Mouse (Mus musculus) embryonic facial prominence, embryonic 12.5 days (tissue): Measurements from ENCODE around the gene Arl10. TPM values are rescaled to one million over a fixed set of nuclear protein-coding genes. Genes with fewer than 3 reads are reported as not detected.

ENCODE experiments used
- ATAC-seq: fragments of 200-750 bp; cut with Nextera tagmentation; 2 replicates; pipeline ENCODE4 v1.8.0; 2017; ENCODE audit not compliant: insufficient number of reproducible peaks, insufficient read depth, low FRiP score, low TSS enrichment
- H3K27ac ChIP-seq: fragments of 300-500 bp; sonication (generic); 2 replicates; pipeline ENCODE4 v1.5.1; 2016; ENCODE audit warnings: mild to moderate bottlenecking
- H3K27me3 ChIP-seq: fragments of 300-500 bp; sonication (generic); 2 replicates; pipeline ENCODE4 v1.6.1; 2016; ENCODE audit warnings: mild to moderate bottlenecking, moderate library complexity
- H3K36me3 ChIP-seq: fragments of 300-500 bp; sonication (generic); 2 replicates; pipeline ENCODE4 v1.6.1; 2016; ENCODE audit warnings: mild to moderate bottlenecking
- H3K4me1 ChIP-seq: fragments of 300-500 bp; sonication (generic); 2 replicates; pipeline ENCODE4 v1.6.1; 2016
- H3K4me2 ChIP-seq: fragments of 300-500 bp; sonication (generic); replicated peaks from 2 replicates; pipeline ENCODE4 v1.6.1; 2016; ENCODE audit warnings: mild to moderate bottlenecking, moderate library complexity
- H3K4me3 ChIP-seq: fragments of 300-500 bp; sonication (generic); 2 replicates; pipeline ENCODE4 v1.5.1; 2016; ENCODE audit warnings: mild to moderate bottlenecking
- H3K9ac ChIP-seq: fragments of 300-500 bp; sonication (generic); 2 replicates; pipeline ENCODE4 v1.6.1; 2016; ENCODE audit warnings: mild to moderate bottlenecking, moderate library complexity
- H3K9me3 ChIP-seq: fragments of 300-500 bp; sonication (generic); 2 replicates; pipeline ENCODE4 v1.6.1; 2016; ENCODE audit warnings: mild to moderate bottlenecking, moderate library complexity
- WGBS: fragments of 180-500 bp; shearing (Covaris S2); methylation state at CpG from one replicate; pipeline ENCODE4 v1.1.7; 2016; 5-methylcytosine and 5-hydroxymethylcytosine counted together
- polyA plus RNA-seq: library from polyadenylated mRNA; unstranded; fragments of >200 nt; fragmentation: Nextera tagmentation; extraction: Ambion mirVana; gene quantifications from 2 replicates; pipeline ENCODE4 v1.2.1, GENCODE M21; 2016

The Arl10 gene
- polyA plus RNA-seq, 1 experiment from 2014 or later = 36.8 TPM

DNA sequence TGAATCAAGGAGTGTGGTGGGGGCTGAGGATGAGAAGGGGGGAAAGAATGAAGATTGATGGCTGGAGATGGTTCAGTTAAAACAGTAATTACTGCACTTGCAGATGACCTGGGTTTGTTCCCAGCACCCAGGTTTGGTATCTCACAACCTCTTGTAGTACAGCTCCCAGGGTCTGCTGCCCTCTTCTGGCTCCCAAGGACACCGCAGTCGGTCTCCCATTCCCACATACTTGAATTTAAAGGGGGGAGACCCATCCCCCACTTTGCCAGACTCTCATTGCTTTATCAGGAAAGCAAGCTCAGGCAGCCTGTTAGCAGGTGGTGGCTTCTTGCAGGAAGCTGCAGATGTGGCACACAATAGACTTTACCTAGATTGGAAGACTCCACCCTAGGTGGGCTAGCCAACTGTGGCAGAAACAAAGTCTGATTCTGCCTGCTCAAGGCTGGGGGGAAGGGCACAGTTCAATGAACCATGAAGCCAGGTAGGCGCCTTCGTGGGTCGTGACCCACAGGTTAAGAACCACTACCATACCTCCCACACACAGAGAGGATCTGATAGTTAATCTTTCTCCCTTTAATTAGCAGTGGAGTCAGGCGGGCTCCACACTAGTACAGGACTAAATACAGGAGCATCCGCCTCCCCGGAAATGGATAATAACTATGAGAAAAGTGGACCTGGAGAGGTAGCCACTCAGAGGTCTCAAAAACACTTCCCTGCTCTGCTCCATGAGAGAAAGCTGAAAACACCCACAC, 9.0 kb upstream of the Arl10 start:
- Histone ChIP-seq H3K27ac (no peak overlapping the region), H3K4me3 (peak overlapping the region; percentile 99), H3K9ac (no peak overlapping the region), H3K4me1 (peaks cover 7% of the 10 kb centered on the region; the same call in 1 of the 2 replicates), H3K9me3 (no peaks in the 10 kb centered on the region), H3K27me3 (no peaks in the 10 kb centered on the region), H3K4me2 (peak overlapping the region; percentile 92), H3K36me3 (peaks cover 24% of the 10 kb centered on the region)
- WGBS = 38% methylated on average over 8 of the region's 8 CpGs
- ATAC-seq = no peak

DNA sequence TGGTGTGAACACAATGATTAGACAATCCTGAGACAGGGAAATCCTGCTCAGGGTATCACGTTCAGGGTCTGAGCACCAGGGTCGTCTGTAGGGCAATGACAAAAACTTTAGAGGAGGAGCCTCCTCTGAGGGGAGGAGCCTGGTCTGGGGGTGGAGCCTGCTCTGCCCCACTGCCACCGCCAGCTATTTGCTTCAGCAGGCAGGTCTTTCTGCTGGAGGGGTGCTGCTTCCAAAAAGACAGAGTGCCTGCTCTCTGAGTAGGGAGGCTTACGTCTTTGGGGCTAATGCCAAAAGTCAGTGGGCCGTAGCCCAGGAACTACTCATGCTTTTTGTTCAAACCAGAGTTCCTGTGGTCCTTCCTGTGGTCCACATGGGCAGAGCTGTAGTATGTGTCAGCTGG, 6.4 kb upstream of the Arl10 start:
- Histone ChIP-seq H3K27me3 (no peaks in the 10 kb centered on the region), H3K9me3 (no peaks in the 10 kb centered on the region), H3K4me3 (no peak overlapping the region), H3K36me3 (no peaks in the 10 kb centered on the region), H3K4me2 (no peak overlapping the region), H3K9ac (no peak overlapping the region), H3K27ac (no peak overlapping the region), H3K4me1 (peaks cover 7% of the 10 kb centered on the region; the same call in 1 of the 2 replicates)
- WGBS = 43% methylated on average over 5 of the region's 5 CpGs
- no peak for ATAC-seq

GRCm38 (mm10) chr13:54569282-54569681, 5.5 kb upstream of the Arl10 start:
- 50% methylated on average over 1 of the region's 1 CpGs for WGBS
- Histone ChIP-seq H3K9ac (no peak overlapping the region), H3K36me3 (no peaks in the 10 kb centered on the region), H3K9me3 (no peaks in the 10 kb centered on the region), H3K4me2 (no peak overlapping the region), H3K4me3 (no peak overlapping the region), H3K27ac (no peak overlapping the region), H3K4me1 (peaks cover 2% of the 10 kb centered on the region; the same call in 1 of the 2 replicates), H3K27me3 (no peaks in the 10 kb centered on the region)
- no peak for ATAC-seq

- Histone ChIP-seq H3K36me3 (no peaks in the 10 kb centered on the region), H3K4me2 (no peak overlapping the region), H3K4me1 (peaks cover 3% of the 10 kb centered on the region), H3K4me3 (no peak overlapping the region), H3K27ac (no peak overlapping the region), H3K9me3 (no peaks in the 10 kb centered on the region), H3K27me3 (no peaks in the 10 kb centered on the region), H3K9ac (no peak overlapping the region)
- ATAC-seq = no peak
- 72% methylated on average over 4 of the region's 4 CpGs for WGBS
Measured at GRCm38 (mm10) chr13:54570736-54571135, 4.1 kb upstream of the Arl10 start.

- peaks cover 10% of the 10 kb centered on the region for H3K4me1 ChIP-seq
- H3K9ac ChIP-seq = no peak overlapping the region
- WGBS = 38% methylated on average over 2 of the region's 2 CpGs
- H3K9me3 ChIP-seq = no peaks in the 10 kb centered on the region
- no peaks in the 10 kb centered on the region for H3K27me3 ChIP-seq
- ATAC-seq = no peak
- no peak overlapping the region for H3K4me3 ChIP-seq
- H3K27ac ChIP-seq = no peak overlapping the region
- H3K36me3 ChIP-seq = 0 out of 2 replicates have a peak, but pooled peaks cover under 1% of the 10 kb centered on the region
- H3K4me2 ChIP-seq = no peak overlapping the region
Measured at GRCm38 (mm10) chr13:54571637-54572036, 3.2 kb upstream of the Arl10 start.

- Histone ChIP-seq H3K27me3 (no peaks in the 10 kb centered on the region), H3K9me3 (no peaks in the 10 kb centered on the region), H3K4me3 (no peak overlapping the region), H3K4me1 (peaks cover 12% of the 10 kb centered on the region), H3K36me3 (peaks cover 8% of the 10 kb centered on the region; the same call in 1 of the 2 replicates), H3K4me2 (no peak overlapping the region), H3K9ac (no peak overlapping the region), H3K27ac (no peak overlapping the region)
- 82% methylated on average over 4 of the region's 4 CpGs for WGBS
- no peak for ATAC-seq
Measured at GRCm38 (mm10) chr13:54572621-54573020, 2.2 kb upstream of the Arl10 start.

- peak overlapping the region; percentile 77; the same call in 1 of the 2 replicates for H3K27ac ChIP-seq
- H3K36me3 ChIP-seq = peaks cover 36% of the 10 kb centered on the region
- under 1% methylated on average over 19 of the region's 19 CpGs for WGBS
- H3K4me3 ChIP-seq = peak overlapping the region; percentile 99
- no peaks in the 10 kb centered on the region for H3K9me3 ChIP-seq
- H3K4me1 ChIP-seq = peaks cover 12% of the 10 kb centered on the region
- peak overlapping the region; percentile 91 for H3K9ac ChIP-seq
- no peaks in the 10 kb centered on the region for H3K27me3 ChIP-seq
- H3K4me2 ChIP-seq = peak overlapping the region; percentile 82
- no peak for ATAC-seq
Measured at GRCm38 (mm10) chr13:54575489-54575888, 674 bp downstream of the Arl10 start.

DNA sequence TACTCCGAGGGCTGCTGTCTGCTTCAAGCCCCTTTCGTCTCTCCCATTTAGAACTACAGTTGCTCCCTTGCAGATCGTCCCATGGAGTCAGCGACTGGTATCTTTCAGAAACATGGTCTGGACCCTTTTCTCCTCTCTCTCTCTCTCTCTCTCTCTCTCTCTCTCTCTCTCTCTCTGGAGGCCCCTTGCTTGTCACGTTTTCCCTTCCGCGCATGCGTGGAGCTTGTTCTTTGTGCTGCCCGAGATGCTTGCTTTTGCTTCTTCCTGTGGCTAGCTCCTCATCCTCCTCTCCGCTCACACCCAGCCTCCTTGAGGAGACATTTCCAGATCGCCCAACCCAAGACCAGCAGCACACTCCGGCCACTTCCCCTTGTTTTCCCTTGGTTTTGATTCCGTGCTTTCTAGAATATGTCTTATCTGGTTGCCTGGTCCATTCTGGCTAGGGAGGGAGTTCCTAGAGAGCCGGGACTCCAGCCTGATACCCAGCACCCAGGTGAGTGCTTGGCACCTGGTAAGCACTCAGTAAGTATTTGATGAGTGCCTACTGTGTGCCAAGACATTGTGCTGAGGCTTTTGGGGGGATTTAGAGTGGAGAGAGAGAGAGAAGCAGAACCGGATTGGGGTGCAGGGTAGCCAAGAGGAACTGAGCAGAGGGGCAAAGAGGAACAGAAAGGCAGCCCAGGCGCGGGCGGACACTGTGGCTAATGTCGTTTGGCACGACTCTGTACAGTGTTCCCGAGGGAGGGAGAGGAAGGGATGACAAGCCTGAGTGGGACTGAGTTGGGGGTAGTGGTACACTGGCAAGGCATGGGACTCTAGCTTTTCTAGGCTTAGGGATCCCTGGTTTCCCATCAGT, 3.1 kb downstream of the Arl10 start:
- peaks cover 56% of the 10 kb centered on the region for H3K36me3 ChIP-seq
- no peak overlapping the region for H3K9ac ChIP-seq
- WGBS = 84% methylated on average over 21 of the region's 21 CpGs
- ATAC-seq = no peak
- H3K27ac ChIP-seq = no peak overlapping the region
- H3K4me3 ChIP-seq = no peak overlapping the region
- peaks cover 12% of the 10 kb centered on the region for H3K4me1 ChIP-seq
- no peaks in the 10 kb centered on the region for H3K9me3 ChIP-seq
- H3K27me3 ChIP-seq = no peaks in the 10 kb centered on the region
- H3K4me2 ChIP-seq = no peak overlapping the region

GRCm38 (mm10) chr13:54581385-54581784, 6.6 kb downstream of the Arl10 start:
- ATAC-seq = no peak
- Histone ChIP-seq H3K36me3 (peaks cover 90% of the 10 kb centered on the region), H3K9me3 (no peaks in the 10 kb centered on the region), H3K4me3 (no peak overlapping the region), H3K4me1 (peaks cover 2% of the 10 kb centered on the region; the same call in 1 of the 2 replicates), H3K27me3 (no peaks in the 10 kb centered on the region), H3K9ac (no peak overlapping the region), H3K27ac (no peak overlapping the region), H3K4me2 (no peak overlapping the region)
- 79% methylated on average over 2 of the region's 2 CpGs for WGBS

DNA sequence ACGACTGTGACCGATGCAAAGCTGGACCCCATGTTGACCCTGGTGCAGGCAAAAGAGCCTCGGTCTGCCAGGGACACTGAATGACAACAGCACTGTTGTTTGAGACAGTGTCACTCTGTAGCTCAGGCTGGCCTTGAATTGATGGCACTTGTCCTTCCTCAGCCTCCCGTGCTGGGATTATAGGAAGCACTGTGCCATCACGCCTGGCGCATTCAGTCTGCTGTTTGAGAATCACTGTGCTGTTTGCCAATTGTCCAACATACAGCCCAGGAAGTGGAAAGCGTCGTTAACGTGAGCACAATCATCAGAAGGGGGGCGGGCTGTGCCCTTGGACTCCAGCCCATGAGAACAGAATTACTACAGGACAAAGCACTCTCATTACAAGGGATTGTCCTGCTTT, 7.3 kb downstream of the Arl10 start:
- Histone ChIP-seq H3K4me2 (no peak overlapping the region), H3K4me3 (no peak overlapping the region), H3K9me3 (no peaks in the 10 kb centered on the region), H3K4me1 (no peaks in the 10 kb centered on the region), H3K27ac (no peak overlapping the region), H3K27me3 (no peaks in the 10 kb centered on the region), H3K9ac (no peak overlapping the region), H3K36me3 (peaks cover 87% of the 10 kb centered on the region)
- ATAC-seq = no peak
- WGBS = 79% methylated on average over 10 of the region's 10 CpGs

- Histone ChIP-seq H3K4me1 (no peaks in the 10 kb centered on the region), H3K27ac (no peak overlapping the region), H3K9me3 (no peaks in the 10 kb centered on the region), H3K36me3 (peaks cover 85% of the 10 kb centered on the region), H3K27me3 (no peaks in the 10 kb centered on the region), H3K4me2 (no peak overlapping the region), H3K4me3 (no peak overlapping the region), H3K9ac (no peak overlapping the region)
- WGBS = 84% methylated on average over 5 of the region's 5 CpGs
- no peak for ATAC-seq
Measured at GRCm38 (mm10) chr13:54582860-54583259, 8.0 kb downstream of the Arl10 start.

DNA sequence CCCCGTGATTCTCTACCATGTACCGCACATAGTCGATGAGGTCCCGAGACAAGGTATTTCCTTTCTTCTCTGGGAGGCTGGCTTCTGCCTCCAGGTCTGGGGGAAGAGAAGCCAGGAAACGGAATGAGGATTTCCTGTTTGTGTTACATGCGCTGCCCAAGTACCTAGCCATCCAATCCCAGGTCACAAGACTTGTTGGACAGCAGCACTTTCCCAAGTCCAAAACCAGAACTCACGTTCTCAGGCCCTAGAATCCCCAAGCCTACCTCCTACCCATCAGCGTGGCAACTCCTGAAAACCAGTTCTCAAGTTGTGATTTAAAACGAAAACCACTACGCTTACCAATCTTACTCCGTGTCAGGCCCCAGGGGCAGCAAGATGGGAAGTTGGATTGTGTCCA, 11.0 kb downstream of the Arl10 start:
- no peak overlapping the region for H3K4me3 ChIP-seq
- H3K9me3 ChIP-seq = no peaks in the 10 kb centered on the region
- no peak for ATAC-seq
- 89% methylated on average over 11 of the region's 11 CpGs for WGBS
- no peak overlapping the region for H3K27ac ChIP-seq
- H3K4me1 ChIP-seq = peaks cover under 1% of the 10 kb centered on the region
- H3K36me3 ChIP-seq = peaks cover 58% of the 10 kb centered on the region
- H3K27me3 ChIP-seq = no peaks in the 10 kb centered on the region
- no peak overlapping the region for H3K9ac ChIP-seq
- no peak overlapping the region for H3K4me2 ChIP-seq
